Mouse (Mus musculus): ENCODE data around the gene Uqcr10.

Uqcr10 gene

DNA sequence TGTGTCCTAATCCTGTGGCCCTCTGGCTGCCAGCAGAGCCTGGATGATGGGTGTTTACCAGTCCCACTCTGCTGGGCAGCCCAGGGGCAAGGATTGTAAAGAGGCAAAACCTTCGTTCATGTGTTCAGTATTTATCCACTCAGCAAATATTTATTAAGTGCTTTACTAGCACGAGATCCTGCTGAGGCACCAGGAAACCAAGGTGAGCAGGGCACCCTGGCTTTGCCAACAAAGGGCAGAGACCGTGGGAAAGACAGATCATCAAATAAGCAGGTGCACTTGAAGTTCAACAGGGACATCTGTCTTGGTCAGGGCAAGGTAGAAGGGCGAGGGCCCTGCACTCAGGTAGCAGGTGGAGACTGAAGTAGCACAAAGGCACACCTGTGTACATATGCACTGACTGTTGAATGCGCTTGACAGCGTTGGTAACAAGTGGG, 29.0 kb downstream of the Uqcr10 start:
- no peak for DNase-seq (ENCODE audit: low spot score)

DNA sequence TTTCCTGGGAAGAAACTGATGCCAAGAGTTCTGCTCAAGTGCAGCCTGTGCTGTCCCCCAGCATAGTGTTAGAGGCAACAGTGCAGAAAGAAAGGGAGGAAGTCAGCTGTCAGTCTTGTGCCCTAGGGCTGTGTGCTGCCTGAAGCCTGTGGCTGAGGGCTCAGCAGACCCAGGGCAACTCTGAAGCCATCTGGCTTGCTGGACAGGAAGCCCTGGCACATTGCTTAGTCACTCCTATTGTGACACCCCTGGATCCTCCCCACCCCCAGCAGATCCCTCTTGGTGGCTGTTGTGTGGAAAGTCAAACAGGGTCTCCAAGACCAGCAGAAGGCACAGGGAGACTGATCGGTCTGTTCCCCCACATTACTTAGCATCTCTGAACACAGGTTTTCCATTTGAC, 29.5 kb downstream of the Uqcr10 start:
- DNase-seq (ENCODE audit: low spot score) = no peak

DNA sequence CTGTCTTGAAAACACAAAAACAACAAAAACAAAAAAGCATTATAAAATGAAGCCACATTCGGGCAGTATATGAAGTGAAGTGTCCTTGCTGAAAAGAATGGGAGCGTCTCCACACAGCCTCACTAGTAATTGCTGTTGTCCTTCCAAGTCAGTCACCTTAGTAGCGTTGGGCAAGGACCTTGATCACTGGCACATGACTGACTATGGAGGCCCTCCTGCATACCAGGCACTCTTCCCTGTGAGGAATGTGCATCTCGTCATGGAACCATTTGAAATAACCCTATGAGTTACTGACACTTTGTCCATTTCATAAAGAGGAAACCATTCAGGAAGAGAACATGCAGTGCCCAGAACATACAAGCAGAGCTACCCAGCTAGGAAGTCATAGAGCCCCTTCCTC, 32.4 kb downstream of the Uqcr10 start:
- DNase-seq (ENCODE audit: low spot score) = no peak

DNA sequence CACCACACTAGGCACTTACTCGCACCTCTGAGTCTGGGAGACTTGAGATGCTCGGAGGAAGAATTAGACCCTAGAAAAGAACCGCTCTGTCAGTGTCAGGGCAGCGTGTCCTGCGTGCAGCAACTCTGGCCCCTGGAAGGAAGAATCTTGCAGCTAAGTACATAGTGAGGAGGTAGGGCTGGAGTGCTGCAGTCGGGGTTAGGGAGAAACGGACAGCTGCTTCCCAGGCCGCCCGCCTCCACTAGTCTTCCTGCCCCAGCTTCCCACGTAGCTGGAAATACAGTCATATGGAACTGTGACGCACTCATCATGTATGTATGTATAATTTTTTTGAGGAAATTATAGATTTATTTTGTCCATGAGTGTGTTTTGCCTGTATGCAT, 41.7 kb downstream of the Uqcr10 start:
- DNase-seq (ENCODE audit: low spot score) = no peak

DNA sequence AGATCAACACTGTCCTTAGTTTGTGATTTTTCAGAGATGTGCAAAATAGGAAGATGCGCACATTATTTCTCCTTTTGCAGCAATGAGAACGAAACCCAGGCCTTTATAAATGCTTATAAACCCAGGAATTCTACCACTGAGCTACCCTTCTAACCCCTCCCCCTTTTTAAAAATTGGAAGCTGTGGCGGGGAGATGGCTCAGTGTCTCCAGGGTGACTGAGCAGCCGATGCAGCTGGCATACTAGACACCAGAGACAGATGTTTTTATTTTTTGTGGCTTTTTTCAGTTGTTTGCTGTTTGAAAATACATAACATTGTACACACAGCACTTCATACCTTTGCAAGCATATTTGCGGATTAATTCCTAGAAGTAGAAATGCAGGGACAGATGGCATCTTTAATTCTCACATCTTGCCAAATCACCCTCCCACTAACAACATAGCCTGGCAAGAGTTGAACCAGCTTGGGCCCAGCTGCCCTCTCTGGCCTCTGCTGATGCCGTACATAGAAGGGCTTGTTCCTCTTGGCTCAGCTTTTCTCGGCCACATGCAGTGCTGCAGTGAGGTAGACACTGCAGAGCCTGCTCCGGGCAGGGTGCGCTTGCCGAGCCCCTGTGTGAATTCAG, 42.2 kb downstream of the Uqcr10 start:
- peak; percentile 44 for DNase-seq (ENCODE audit: low spot score)

DNA sequence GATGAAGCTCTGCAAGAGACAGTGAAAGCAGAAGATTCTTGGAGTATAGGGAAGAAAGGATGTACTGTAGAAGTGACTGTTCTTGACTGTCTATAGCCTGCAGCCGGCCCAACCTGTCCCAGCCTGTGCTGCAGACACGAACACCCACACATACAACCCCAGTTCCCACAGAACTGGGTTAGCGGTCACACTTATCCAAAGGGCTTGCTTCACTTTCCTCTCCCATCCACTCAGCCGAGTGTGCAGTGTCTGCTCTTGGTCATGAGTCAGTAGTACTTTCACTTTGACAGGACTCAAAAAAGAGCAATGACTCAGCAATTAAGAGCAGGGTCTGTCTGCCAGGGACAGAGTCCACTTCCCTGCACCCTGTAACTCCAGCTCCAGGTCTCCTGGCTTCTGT, 42.8 kb downstream of the Uqcr10 start:
- peak; percentile 87 for DNase-seq (ENCODE audit: low spot score)

DNA sequence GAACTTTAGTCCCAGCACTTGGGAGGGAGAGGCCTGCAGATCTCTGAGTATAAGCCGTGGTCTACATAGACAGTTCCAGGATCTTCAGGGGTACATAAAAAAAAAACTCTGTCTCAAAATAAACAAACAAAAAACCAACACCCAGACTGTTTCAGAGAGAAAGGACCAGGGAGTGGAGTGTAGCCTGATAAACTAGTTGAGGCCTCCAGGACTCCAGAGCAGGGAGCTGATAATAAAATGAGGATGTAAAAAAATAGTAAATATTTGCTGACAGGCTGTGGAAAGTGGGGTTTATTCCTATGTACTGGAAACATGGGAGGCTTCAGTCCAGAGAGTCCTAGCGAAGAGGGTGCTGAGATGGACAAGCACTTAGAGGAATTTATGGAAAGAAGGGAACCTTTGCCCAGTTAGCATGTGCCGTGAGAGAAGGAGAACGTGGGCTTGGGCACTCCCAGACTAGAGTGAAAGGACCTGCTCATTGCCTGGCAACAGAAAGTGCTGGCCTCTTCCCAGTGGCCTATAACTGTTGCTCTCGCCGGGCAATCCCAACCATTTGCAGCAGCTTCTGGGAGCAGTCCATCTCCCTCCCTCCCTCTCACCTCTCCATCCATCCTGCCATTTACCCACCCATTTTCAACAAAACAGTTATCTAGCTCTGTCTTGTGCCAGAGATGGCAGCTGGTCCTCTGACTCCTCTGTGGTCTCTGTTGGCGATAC, 43.7 kb downstream of the Uqcr10 start:
- DNase-seq (ENCODE audit: low spot score) = peak; percentile 35

DNA sequence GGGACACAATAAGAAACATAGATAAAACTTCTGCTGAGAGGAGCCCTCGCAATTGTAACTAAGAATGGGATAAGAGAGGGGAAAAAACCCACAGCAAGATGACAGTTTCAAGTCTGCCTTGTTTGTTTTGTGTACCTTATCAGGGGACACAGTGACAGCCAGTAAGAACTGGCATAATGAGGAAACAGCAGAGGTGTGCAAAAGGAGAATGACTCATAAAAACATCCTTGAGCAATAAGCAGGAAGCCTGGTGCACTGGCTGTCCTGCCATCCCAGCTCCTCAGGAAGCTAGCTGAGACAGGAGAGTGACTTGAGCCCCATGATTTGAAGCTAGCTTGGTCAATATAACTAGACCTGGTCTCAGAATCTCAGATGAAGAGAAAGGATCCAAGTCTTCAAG, 44.3 kb downstream of the Uqcr10 start:
- DNase-seq (ENCODE audit: low spot score) = no peak

Measured in MN1 (cell line).